Mouse (Mus musculus) MN1 (cell line): Measurements from ENCODE around the gene Thada.

Experiments used
- DNase-seq: peaks from one replicate; pipeline ENCODE4 v3.0.0-alpha.2; 2016; ENCODE audit warnings: low spot score

Gene Thada

DNA sequence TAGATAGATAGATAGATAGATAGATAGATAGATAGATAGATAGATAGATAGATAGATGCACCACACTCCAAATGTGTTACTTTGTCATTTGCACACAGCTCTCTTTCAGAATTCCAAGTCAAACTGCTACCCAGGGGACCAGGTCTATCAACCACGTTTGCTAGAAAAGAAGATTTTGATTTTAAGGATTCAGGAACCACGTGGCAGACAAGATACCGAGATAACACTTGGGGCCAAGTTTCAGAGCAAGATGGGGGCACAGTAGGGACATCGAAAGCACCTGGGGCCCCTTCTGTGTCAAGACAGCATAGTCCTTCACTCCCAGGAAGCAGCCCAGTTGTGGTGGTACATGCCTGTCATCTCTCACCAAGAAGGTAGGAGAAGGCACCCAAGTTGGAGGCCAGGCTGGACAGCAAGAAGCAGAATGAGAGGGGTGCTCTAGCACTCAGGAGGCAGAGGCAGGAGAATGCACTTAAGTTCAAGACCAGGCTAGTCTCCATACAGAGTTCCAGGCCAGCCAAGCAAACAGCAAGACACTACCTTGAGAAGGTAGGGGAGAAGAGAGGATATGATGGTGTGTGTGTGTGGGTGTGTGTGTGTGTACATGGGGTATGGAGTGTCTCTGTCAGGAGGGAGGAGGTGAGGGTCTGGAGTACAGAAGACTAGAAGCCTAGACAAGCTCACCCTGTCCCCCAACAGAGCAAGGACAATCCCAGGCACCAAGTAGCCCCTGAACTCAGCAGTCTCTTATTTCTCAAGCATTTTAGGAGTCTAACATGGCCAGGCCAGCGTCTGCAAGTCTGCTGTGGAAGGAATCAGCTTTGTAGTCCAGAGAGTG is 321.0 kb downstream of the Thada start:
- no peak for DNase-seq

DNA sequence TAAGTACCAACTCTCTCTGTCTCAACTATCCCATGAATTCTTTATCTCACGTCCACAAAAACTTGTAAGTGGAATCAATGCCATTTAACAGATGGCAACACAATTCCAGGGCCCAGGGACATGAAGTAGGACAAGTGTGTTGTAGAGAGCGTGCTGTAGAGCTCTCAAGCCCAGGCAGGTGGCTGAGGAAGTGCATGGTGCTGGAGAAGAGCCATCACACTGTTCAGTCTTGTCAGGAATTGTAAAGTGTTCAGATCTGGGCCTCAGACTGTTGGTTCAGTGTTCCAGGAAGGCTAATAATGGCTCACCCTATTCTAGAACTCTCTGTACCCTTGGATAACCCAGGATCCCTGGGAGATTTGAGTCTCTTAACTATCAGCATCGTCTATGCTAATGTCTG is 321.9 kb downstream of the Thada start:
- no peak for DNase-seq

DNA sequence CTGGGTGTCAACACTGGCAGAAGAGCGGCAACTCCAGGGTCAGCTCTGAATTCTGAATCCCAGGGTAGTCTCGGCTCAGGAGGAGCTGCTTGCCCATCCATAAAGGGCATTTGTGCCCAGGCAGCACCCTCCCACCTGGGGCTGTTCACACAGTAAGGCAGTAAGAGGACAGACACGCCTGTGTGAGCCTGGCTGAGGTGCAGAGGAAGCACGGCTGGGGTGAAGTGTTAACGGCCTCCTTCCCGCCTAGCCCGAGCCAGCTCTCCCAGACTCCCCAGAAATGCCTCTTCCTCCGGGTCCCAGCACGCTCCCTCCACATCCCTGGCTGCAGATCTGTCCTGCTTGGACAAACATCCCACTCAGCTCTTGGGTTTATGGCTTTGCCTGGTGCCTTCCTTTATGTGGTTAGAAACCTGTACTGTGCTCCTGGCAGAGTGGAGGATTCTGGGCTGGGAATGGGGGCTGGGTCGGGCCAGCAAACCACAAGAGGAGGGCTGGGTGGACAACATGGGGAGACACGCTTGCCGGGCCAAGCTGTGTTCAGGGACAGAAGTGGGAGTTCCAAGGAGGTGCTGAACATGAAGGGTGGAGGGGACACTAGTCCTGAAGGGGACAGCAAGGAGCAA is 322.7 kb downstream of the Thada start:
- no peak for DNase-seq

DNA sequence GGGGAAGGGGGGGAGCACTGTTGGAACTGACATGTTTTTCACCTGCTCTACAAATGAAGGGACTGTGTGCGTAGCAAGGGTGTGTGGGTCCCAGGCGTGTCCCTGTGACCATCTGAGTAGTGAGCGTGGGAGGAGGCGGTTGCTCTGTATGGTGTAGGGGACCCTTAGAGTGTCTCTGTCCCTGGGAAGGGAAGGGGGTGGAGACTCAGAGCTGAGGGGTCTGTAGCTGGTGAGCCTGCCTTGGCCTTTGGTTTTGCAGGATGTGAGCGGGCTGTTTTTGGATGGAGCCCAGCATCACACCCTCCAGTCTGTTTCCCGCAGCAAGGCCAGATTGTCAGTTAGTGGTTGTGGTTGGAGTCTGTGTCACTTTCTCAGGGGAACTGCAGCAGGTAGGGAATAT is 324.3 kb downstream of the Thada start:
- DNase-seq, result no peak

GRCm38 (mm10) chr17:84140822-84141507 is 325.0 kb downstream of the Thada start:
- no peak for DNase-seq
